Mouse (Mus musculus) lung, adult 2 months (tissue): ENCODE results near the gene Vmn2r75. TPM values are rescaled to one million over a fixed set of nuclear protein-coding genes. Genes with fewer than 3 reads are reported as not detected.
"Not testable (repeated sequence)": the region's sequence is repeated elsewhere in the genome, so short reads cannot be mapped to it uniquely, and the experiment has no call there.

Experiments
- DNase-seq: peaks from one replicate; pipeline ENCODE4 v3.0.0; 2022
- H3K4me1 ChIP-seq: fragments of 200-500 bp; 2 replicates; pipeline ENCODE4 v1.6.1; 2011; ENCODE audit warnings: low read length; ENCODE audit not compliant: control insufficient read depth, insufficient read depth
- H3K4me3 ChIP-seq: fragments of 200-500 bp; replicated peaks from 2 replicates; pipeline ENCODE3; 2011; ENCODE audit warnings: low read depth, mild to moderate bottlenecking, control low read depth, low read length; ENCODE audit errors: extremely low read depth
- CTCF ChIP-seq: fragments of 200-500 bp; IDR thresholded peaks from 2 replicates; pipeline ENCODE4 v1.5.1; 2011; ENCODE audit warnings: mild to moderate bottlenecking, low read length, control low read depth; ENCODE audit not compliant: insufficient read depth
- POLR2A ChIP-seq: fragments of 200-500 bp; IDR thresholded peaks from 2 replicates; pipeline ENCODE4 v1.6.1; 2011; ENCODE audit warnings: low read depth, mild to moderate bottlenecking, control low read depth, low read length, borderline replicate concordance; ENCODE audit errors: extremely low read depth
- WGBS: fragments of 180-500 bp; shearing (Covaris S2); methylation state at CpG from one replicate; pipeline ENCODE4 v1.1.7; 2018; 5-methylcytosine and 5-hydroxymethylcytosine counted together
- polyA plus RNA-seq: library from polyadenylated mRNA; depleted of rRNA; stranded (reverse); fragments of >200 nt; gene quantifications from 2 replicates; pipeline ENCODE4 v1.2.3, GENCODE M21; 2012; rRNA removed

The Vmn2r75 gene
- not detected in 2 replicates for polyA plus RNA-seq

DNA sequence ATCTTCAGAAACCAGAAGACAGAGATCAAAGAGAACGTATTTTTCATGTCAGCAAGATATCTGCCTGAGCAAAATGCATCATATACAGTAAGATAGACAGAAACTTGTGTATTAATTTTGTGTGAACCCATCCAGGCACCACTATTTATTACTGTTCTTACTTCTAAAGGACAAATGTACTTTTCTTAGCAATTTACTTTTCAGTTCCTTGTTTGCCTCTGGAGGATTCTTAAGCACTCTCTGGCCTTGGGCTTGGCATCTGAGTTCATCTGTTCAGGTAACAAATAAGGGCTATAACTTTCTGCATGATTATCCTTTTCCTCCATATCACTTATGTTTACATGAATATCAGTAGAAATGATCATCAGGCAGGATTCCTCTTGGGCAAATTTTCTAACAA is at the start of gene Vmn2r75:
TSS of gene Vmn2r75 (minus strand) at position 101 of the 400 bp plus-strand sequence.
- WGBS, result 41% methylated on average over 1 of the region's 1 CpGs
- not testable (repeated sequence) for H3K4me3 ChIP-seq, DNase-seq, H3K4me1 ChIP-seq

DNA sequence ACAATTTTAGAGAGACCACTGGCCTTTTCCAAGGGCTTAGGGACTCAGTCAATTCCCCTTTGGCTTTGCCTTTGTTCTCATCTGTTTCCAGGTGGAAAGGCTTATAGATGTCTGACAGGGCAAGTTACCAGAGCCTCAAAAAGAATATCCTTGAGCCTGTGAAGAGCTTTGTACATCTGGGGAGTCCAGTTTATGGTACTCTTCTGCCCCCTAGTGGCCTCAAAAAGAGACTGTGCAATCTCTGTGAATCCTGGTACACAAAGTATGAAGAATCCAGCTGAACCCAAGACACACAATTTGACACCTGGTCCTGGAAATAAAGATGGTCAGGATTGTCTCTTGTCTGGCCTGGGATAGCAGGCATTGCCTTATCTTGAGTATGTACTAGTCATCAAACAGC is 39.8 kb upstream of the Vmn2r75 start:
- H3K4me3 ChIP-seq, result no peak overlapping the region
- TF ChIP-seq POLR2A, result no peak
- TF ChIP-seq CTCF, result no peak
- DNase-seq, result no peak
- H3K4me1 ChIP-seq, result no peaks in the 10 kb centered on the region

Other genes with a start within 250 kb of the Vmn2r75 start
- not detected in 2 replicates for gene Vmn2r74, start 210.1 kb downstream of the Vmn2r75 start, polyA plus RNA-seq
- gene Vmn2r76, start 74.5 kb upstream of the Vmn2r75 start, polyA plus RNA-seq, result not detected in 2 replicates
- gene Olfr310, start 105.4 kb upstream of the Vmn2r75 start, polyA plus RNA-seq, result not detected in 2 replicates
- gene Olfr309, start 141.9 kb upstream of the Vmn2r75 start, polyA plus RNA-seq, result not detected in 2 replicates
- gene Olfr308, start 153.9 kb upstream of the Vmn2r75 start, polyA plus RNA-seq, result not detected in 2 replicates
- gene Olfr307, start 165.8 kb upstream of the Vmn2r75 start, polyA plus RNA-seq, result not detected in 2 replicates
- gene Olfr305, start 195.2 kb upstream of the Vmn2r75 start, polyA plus RNA-seq, result not detected in 2 replicates
- not detected in 2 replicates for gene Olfr304, start 214.9 kb upstream of the Vmn2r75 start, polyA plus RNA-seq
- not detected in 2 replicates for gene Olfr303, start 226.0 kb upstream of the Vmn2r75 start, polyA plus RNA-seq
- gene Olfr301, start 232.1 kb upstream of the Vmn2r75 start, polyA plus RNA-seq, result not detected in 2 replicates